Mouse (Mus musculus) spleen, adult 2 months (tissue): Measurements from ENCODE around the gene Adamts20.

ENCODE experiments used
- CTCF ChIP-seq: fragments of 200-500 bp; IDR thresholded peaks from 2 replicates; pipeline ENCODE4 v1.5.1; 2011; ENCODE audit warnings: mild to moderate bottlenecking, inconsistent platforms; ENCODE audit not compliant: insufficient read depth, insufficient read length, insufficient replicate concordance; ENCODE audit errors: extremely low read depth
- POLR2A ChIP-seq: fragments of 200-500 bp; IDR thresholded peaks from 2 replicates; pipeline ENCODE4 v1.6.1; 2011; ENCODE audit warnings: low read depth, low read length, inconsistent platforms

DNA sequence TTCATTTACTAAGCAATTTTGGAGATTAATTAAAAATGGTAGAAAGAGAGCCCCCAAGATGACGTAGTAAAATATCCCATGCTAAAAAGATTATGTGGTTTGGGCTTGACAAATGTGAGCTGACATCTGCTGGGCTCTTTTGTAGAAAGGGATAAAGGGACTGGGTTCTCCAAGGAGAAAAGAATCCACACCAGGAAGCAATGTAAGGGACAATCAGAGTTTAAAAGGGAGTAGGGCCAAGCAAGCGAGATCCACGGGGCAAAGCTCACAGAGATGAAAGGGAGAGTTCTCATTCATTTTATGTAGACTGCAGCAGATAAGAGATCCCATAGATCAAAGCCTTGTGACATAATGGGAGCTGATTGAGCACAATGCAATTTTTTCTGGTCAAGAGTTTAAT lies 3.0 kb downstream of the Adamts20 start:
- TF ChIP-seq CTCF (no peak), POLR2A (no peak)
